Mouse (Mus musculus) ES-Bruce4 (cell line): Measurements from ENCODE around the gene Map2k3. TPM values are rescaled to one million over a fixed set of nuclear protein-coding genes. Genes with fewer than 3 reads are reported as not detected.
A peak's percentile ranks its signal among the peaks of the same experiment; 100 is the strongest.

Source experiments
- H3K27ac ChIP-seq: 2 replicates; pipeline ENCODE4 v1.5.1; 2012; ENCODE audit warnings: low read length, inconsistent platforms; ENCODE audit not compliant: insufficient read depth
- H3K27me3 ChIP-seq: 2 replicates; pipeline ENCODE4 v1.6.1; 2012; ENCODE audit warnings: mild to moderate bottlenecking, low read length, inconsistent platforms; ENCODE audit not compliant: control insufficient read depth, poor library complexity, insufficient read depth, severe bottlenecking
- H3K36me3 ChIP-seq: 2 replicates; pipeline ENCODE4 v1.6.1; 2012; ENCODE audit warnings: inconsistent platforms, mild to moderate bottlenecking, low read length, moderate library complexity; ENCODE audit not compliant: control insufficient read depth, poor library complexity, insufficient read depth, severe bottlenecking
- H3K4me1 ChIP-seq: one replicate; pipeline ENCODE4 v1.8.1; 2011; ENCODE audit warnings: low read length; ENCODE audit not compliant: control insufficient read depth, insufficient read depth
- H3K4me3 ChIP-seq: 2 replicates; pipeline ENCODE4 v1.5.1; 2011; ENCODE audit warnings: low read depth, mild to moderate bottlenecking, low read length
- H3K9ac ChIP-seq: 2 replicates; pipeline ENCODE4 v1.6.1; 2012; ENCODE audit warnings: low read depth, mild to moderate bottlenecking, inconsistent platforms; ENCODE audit not compliant: poor library complexity, severe bottlenecking
- H3K9me3 ChIP-seq: replicated peaks from 2 replicates; pipeline ENCODE4 v1.6.1; 2012; ENCODE audit warnings: mild to moderate bottlenecking, low read length, inconsistent platforms; ENCODE audit not compliant: control insufficient read depth, poor library complexity, insufficient read depth, severe bottlenecking
- CTCF ChIP-seq: IDR thresholded peaks from one replicate; pipeline ENCODE4 v1.8.1; 2011; ENCODE audit warnings: low read depth, low read length
- EP300 ChIP-seq: IDR thresholded peaks from 2 replicates; pipeline ENCODE4 v1.6.1; 2011; ENCODE audit warnings: low read depth, low read length; ENCODE audit not compliant: insufficient read depth
- POLR2A ChIP-seq: IDR thresholded peaks from one replicate; pipeline ENCODE4 v1.8.1; 2011; ENCODE audit warnings: low read length; ENCODE audit not compliant: insufficient read depth
- polyA plus RNA-seq: library from polyadenylated mRNA; stranded (reverse); fragments of >200 nt; gene quantifications from 2 replicates; pipeline ENCODE4 v1.2.4, GENCODE M21; 2011; ENCODE audit warnings: low read depth; ENCODE audit not compliant: missing spikeins, insufficient read depth, insufficient read length

Gene Map2k3
- polyA plus RNA-seq, 1 experiment: 22.5 TPM

DNA sequence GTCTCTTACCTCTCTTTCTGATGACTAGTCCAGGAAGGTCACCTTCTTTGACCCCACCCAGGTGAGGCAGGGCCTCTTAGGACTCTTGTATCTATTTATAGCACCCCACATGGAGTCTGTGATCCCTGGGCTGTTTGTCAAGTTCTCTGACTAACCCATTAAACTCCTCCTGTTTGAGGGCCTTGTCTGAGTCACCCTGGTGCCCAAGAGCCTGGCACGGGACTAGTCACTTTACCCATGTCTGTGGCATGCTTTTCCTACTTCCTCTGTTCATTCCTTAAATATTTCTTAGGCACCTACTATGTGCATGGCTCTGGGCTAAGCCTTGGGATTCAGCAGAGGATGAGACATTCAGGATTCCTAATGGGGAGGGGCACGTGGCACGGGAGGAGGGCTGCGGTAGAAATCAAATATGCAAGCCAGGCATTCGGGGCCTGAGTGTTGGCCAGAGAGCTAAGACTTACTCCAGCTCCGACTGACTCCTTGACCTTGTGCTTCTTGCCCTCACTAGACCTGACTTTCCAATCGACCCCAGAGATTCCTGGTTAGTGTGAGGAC lies 1.0 kb upstream of the Map2k3 start:
- H3K4me1 ChIP-seq: peaks cover 7% of the 10 kb centered on the region
- H3K36me3 ChIP-seq: 0 out of 2 replicates have a peak, but pooled peaks cover 3% of the 10 kb centered on the region
- H3K4me3 ChIP-seq: peak overlapping the region; percentile 89
- peak overlapping the region; percentile 88 for H3K9ac ChIP-seq
- TF ChIP-seq EP300 (no peak), CTCF (no peak), POLR2A (no peak)
- no peaks in the 10 kb centered on the region for H3K9me3 ChIP-seq
- no peaks in the 10 kb centered on the region for H3K27me3 ChIP-seq
- peak overlapping the region; percentile 49 for H3K27ac ChIP-seq

DNA sequence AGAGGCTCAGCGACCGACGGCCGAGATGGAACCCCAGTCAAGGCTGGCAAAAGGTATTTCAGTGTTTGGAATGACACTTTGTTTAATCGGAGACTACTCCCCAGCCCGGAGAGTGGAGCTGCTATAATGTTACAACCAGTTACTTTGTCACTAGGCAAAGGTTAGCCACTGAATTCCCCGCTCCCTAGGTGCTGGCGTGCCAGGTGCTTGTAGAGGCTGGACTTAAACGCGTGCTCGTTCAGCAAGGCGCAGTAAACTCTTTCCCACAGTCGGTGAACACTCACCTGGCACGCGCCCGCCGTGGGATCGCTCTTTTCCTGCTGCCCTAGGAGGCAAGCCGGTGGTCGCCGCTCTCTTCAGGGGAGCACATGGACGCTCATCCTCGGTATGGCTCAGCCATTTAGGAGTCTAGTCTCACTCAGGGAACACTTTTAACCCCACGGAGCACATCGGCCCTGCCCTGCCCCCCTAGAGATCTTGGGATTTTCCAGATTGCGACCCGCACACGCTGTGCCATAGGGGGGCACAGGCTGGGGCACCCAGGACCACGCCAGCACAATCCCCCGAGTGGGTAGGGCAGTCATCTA lies 458 bp upstream of the Map2k3 start:
- peak overlapping the region; percentile 88 for H3K9ac ChIP-seq
- H3K36me3 ChIP-seq: 0 out of 2 replicates have a peak, but pooled peaks cover 3% of the 10 kb centered on the region
- H3K4me1 ChIP-seq: peaks cover 7% of the 10 kb centered on the region
- TF ChIP-seq EP300: no peak
- TF ChIP-seq POLR2A: no peak
- TF ChIP-seq CTCF: no peak
- peak overlapping the region; percentile 89 for H3K4me3 ChIP-seq
- peak overlapping the region; percentile 49 for H3K27ac ChIP-seq
- no peaks in the 10 kb centered on the region for H3K9me3 ChIP-seq
- no peaks in the 10 kb centered on the region for H3K27me3 ChIP-seq

DNA sequence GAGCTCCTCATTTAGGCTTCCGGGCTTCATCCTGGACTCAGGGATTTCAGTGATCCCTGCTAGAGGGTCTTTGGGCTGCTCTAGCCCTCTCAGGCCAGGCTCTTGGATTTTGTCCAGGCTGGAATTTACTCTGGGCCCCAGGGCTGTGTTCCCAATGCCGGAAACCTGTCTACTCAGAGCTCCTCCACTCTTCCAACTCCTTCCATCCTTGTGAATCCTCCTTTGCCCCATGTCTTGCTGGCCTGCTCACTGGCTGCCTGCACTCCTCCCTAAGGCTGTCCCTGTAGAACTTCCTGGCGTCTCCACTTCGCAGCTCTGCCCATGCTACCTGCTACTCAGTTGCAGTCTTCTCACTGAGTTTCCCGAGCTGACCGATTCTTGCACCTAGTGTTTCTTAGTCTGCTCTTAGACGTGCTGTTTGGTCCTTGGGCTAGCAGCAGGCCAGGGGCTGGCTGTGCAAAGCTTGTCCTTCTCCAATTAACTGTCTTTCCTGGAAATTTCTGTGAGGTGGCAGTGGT lies 729 bp downstream of the Map2k3 start:
- Histone ChIP-seq H3K4me3 (peak overlapping the region; percentile 92), H3K36me3 (0 out of 2 replicates have a peak, but pooled peaks cover 3% of the 10 kb centered on the region), H3K4me1 (peaks cover 5% of the 10 kb centered on the region), H3K9ac (peak overlapping the region; percentile 88), H3K27me3 (no peaks in the 10 kb centered on the region), H3K27ac (no peak overlapping the region), H3K9me3 (no peaks in the 10 kb centered on the region)
- TF ChIP-seq POLR2A (no peak), CTCF (no peak), EP300 (no peak)

GRCm38 (mm10) chr11:60933178-60933930 lies 1.5 kb downstream of the Map2k3 start:
- TF ChIP-seq EP300 (no peak), CTCF (no peak), POLR2A (no peak)
- Histone ChIP-seq H3K9ac (peak overlapping the region; percentile 88; the same call in 1 of the 2 replicates), H3K9me3 (no peaks in the 10 kb centered on the region), H3K27ac (no peak overlapping the region), H3K36me3 (0 out of 2 replicates have a peak, but pooled peaks cover 3% of the 10 kb centered on the region), H3K27me3 (no peaks in the 10 kb centered on the region), H3K4me3 (no peak overlapping the region), H3K4me1 (peaks cover 5% of the 10 kb centered on the region)

DNA sequence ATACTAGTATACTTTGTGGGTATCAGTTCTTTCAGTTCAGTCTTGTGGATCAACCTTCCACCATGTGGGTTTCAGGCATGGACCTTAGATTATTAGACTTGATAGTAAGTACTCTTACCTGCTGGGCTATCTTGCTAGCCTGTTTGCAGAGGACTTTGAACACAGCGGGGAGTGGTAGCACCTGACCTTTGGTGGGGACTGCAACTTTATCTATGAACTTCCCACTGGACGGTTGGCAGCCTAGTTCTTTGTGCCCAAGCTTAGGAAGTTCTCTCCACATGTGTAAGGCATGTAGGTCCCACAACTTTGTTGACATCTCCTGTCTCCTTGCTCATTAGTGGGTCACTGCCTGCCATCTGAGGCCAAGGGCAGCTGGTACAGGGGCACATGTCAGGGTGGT lies 3.0 kb downstream of the Map2k3 start:
- Histone ChIP-seq H3K4me1 (peaks cover 2% of the 10 kb centered on the region), H3K36me3 (0 out of 2 replicates have a peak, but pooled peaks cover 3% of the 10 kb centered on the region), H3K27ac (no peak overlapping the region), H3K9ac (no peak overlapping the region), H3K27me3 (no peaks in the 10 kb centered on the region), H3K4me3 (no peak overlapping the region), H3K9me3 (no peaks in the 10 kb centered on the region)
- no peak for TF ChIP-seq EP300
- TF ChIP-seq CTCF: no peak
- TF ChIP-seq POLR2A: no peak
